Mouse (Mus musculus): ENCODE measurements around the gene Txlna.

Gene Txlna

DNA sequence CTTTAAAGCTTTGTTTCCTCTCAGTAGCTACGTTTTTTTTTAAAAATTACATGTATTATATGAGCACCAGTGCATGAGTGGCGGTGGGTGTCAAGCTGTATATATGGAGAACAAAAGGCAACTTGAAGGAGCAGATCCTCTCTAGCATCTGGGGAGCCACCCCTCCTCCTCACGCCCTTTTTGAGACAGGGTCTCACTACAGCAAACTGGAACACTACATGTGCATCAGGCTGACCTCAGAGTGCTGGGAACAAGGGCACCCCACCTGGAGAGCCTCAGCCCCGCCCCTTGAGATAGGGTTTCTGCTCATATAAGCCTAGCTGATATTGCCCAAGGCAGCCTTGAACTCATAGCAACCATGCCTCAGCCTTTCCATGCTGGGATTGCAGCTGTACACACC lies 15.4 kb downstream of the Txlna start:
- in situ Hi-C loops (cut with MboI; ENCODE audit: low sequenced_read_pairs): no loop called here

DNA sequence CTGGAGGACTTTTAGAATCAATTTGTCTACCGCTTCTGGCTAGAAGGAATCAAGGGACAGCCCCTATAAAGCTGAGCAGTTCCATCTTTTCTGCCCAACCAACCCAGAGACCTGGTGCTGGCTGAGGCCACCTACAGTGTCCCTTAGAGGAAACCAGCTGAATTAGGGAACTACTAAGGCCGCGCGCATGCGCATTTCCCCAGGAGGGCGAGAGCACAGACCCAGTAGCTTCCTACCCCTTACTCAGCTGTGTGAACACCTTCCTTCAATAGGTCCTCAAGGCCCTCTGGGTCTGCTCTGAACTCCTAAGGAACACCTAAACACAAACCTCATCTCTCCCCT lies 15.9 kb downstream of the Txlna start:
- in situ Hi-C loops (cut with MboI; ENCODE audit: low sequenced_read_pairs): no loop called here

DNA sequence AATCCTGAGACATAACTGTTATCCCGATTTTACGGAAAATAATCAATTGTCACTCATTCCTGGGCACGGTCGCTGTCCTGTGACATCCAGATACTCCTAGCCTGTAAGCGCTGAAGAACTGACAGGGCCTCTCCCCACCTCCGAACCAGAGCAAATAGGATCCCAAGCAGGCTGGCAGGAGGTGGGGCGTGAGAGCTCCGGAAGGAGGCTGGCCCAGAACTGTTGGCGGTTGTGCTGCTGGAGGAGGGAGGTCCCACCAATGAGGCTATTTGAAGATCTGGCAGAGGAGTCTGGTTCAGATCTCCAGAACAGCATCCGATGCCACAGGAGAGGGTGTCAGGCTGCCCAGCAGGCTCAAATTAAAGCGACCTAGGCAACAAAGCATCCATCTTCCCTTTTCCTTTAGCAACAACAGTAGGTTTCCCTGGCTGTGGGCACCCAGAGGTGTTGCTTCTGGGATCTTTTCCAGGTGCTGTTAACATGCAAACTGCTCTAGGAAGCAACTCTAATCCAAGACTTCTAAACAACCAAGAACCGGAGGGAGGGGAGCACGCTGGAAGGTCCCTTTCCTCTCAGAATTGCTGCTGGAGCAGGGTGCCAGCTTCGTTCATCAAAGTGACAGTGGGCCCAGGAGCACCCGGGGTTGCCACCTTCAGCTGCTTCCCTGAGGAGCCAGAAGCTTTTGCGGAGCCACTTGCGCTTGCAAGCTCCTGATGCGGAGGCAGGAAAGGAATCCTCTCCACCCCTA lies 16.4 kb downstream of the Txlna start:
- in situ Hi-C loops (cut with MboI; ENCODE audit: low sequenced_read_pairs): loop anchor here (25.0 kb wide), 1 partner anchor 262 kb away; no protein-coding TSS in a partner anchor

DNA sequence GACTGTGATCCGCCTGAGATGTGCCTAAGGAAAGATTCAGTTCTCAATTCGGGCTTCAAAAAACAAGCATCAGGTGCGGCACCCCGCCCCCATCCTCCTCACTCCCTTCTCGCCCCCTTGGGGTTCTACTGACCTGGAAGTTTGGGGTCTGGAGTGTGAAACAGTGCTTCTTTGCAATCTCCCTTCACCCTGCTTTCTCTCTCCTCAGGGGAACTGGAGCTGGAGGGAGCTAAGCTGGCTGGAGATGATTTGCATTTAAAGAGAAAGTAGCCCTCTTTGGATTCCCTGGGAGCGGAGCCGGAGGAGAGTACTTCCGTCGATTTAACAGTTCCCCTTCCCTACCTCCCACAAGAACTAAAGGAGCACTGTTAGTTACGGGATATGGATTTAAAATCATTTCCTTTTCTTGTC lies 17.2 kb downstream of the Txlna start, which contains the start of gene Ccdc28b:
Gene Ccdc28b (minus strand): TSS at position 267 of the 411 bp plus-strand sequence.
- in situ Hi-C loops (cut with MboI; ENCODE audit: low sequenced_read_pairs): loop anchor here (25.0 kb wide), 1 partner anchor 261 kb away; no protein-coding TSS in a partner anchor

DNA sequence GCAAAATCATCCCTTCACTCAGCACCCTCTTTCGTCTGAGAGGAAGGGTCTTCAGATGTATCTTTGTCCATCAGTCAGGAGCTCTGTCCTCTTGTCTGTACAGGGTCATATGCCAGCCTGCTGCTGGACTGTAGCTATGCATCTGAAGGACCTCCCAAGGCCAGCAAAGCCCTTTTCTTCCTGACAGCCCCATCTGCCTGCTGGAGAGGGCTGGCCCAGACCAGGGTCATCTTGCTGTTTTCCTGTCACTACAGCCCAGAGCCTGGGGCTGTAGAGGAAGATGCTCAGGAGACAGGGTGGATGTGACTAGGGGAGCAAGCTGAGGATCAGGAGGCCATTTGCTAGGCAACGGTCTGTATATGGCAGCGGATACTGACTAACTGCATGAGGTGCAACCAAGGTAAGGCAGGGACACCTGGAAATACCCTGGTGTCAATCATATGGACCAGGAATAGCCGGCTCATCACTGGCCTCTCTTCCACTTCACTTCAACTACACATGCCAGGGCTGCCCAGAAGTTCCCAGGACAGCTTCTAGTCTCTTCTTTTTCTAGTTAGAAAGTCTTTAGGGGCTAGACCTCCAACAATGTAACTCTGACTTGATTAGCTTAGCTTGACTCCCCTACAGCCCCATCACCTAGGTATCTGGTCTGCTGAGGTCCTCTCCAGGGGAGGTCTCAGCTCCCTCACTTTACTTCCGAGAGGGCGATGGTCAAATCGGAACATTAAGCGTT lies 17.9 kb downstream of the Txlna start:
- in situ Hi-C loops (cut with MboI; ENCODE audit: low sequenced_read_pairs): loop anchor here (25.0 kb wide), 1 partner anchor 261 kb away; no protein-coding TSS in a partner anchor

DNA sequence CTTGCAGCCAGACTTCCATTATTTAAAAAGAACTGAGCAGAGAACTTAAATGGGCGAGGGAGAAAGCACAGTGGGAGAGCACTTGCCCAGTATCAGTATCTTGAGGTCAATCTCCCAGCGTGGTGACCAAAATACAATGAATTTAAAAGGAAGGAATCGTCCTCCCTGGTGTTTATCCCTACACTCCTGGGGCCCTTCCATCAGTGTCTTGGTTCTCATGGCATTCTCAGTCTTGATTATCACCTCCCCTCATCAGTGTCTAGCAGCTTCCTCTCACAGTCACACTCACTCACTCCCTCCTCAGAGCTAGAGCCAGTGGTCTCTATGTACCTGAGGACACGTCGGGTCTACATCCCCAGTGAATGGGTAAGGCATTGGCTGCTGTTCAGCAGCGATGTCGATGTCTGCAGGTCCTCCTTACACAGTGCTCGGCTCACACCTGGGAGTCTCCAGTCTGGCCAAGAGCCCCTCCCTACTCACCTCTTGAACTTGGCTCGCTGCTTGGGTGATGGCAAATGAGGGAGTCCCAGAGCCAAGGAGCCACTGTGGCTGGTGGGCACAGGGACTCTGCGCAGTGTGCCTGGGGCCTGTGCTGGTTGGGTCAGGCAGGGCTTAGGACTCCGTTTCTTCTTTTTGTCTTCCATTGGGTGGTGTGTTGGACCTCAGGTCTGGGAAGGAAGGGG lies 18.6 kb downstream of the Txlna start:
- in situ Hi-C loops (cut with MboI; ENCODE audit: low sequenced_read_pairs): loop anchor here (25.0 kb wide), 1 partner anchor 260 kb away; no protein-coding TSS in a partner anchor

DNA sequence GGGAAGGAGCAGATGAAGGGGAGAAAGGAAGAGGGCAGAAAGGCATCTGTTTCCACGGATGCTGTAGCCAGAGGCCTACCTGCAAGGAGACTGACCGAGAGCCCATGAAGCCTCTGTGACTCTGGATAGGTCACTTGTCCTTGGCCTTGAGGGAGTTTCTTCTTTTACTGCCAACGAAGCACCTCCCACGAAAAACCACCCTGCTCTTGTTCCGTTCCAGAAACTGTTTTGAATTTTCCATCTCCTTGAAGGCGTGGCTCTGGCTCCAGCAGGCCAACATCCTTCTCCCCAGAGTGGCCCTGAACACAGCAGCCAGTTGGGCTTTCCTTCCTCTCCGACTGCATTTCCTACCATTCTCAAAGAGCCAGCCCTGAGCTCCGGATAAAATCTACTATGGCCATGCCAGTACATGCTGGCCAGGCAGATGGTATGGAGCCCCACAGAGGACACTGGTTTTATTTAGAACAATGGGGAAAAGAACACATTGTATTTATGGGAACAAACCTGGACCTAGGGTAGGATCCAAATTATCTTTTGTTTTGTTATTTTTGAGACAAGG lies 19.5 kb downstream of the Txlna start:
- in situ Hi-C loops (cut with MboI; ENCODE audit: low sequenced_read_pairs): loop anchor here (25.0 kb wide), 1 partner anchor 259 kb away; no protein-coding TSS in a partner anchor

DNA sequence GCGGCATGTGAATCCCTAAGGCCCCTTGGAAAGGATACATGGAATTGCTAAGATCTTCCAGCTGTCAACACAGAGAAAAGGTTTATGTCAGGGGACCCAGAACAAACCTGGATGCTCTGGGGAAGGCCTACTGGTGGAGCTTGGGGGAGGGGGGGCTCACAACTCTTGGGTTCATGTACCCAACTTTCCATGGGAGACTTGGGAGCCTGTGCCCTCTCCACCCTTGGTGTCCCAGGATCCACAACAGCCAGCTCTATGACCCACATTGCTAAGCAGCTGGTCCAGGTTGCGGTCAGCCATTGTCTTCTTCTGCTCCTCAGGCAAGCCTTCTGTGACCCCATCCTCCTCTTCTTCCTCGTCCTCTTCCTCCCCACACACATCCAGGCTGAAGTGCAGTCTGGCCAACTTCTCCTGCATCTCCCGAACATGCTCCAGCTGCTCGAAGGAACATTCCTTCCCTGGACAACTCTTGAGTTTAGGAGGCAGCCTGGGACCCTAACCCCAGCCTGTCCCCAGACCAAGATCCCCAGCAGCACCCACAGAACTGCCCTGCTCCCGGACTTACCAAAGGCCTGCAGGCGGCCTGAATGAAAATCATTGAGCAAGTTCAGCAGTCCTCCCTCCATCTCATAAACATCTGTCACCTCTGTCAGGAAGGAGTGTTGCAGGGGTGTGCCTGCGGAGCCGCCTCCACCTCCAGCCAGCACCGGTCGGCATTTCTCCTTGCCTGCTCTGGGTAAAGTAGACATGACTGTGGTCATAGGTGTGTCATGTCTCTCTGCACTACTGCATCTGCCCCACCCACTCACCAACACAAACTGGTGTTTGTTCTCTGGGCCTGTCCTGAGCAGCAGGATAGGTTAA lies 20.2 kb downstream of the Txlna start:
- in situ Hi-C loops (cut with MboI; ENCODE audit: low sequenced_read_pairs): loop anchor here (25.0 kb wide), 1 partner anchor 258 kb away; no protein-coding TSS in a partner anchor

DNA sequence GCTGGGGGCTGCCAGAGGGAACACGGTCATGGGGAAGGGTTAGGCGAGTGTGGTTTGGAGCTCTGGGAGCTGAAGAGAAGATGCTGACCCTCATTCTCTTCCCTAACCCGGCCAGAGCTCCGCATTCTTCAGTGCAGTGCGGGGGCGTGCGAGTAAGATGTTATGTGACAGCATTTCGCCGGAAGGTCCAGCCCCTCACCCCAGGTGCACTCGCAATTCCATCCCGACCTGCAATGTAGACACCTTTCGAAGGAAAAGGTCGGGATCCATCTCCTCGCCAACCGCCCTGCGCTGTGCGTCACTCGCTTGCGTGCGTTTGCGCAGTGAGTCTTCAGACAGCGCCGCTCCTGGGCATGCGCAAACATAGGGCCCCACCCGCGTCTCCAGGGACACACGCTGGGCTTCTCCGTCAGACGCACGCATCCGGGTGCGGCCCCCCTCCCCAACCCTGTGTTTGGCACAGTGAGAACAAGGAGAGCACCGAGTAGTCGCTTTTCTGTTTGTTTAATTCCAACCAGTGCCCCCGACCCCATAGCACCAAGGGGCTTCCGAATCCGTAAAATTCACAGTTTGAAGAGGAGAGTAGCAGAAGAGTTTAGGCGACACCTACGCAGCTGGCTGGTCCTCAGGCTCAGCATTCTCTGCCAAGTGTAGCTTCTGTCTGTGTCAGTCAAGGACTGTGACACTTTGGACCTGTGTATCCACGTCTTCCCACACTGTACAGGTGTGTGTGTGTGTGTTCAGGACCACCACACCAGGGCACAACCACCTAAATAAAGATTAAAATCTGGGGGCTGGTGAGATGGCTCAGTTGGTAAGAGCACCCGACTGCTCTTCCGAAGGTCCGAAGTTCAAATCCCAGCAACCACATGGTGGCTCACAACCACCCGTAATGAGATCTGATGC lies 21.8 kb downstream of the Txlna start, which contains the start of gene Iqcc:
Gene Iqcc (minus strand): TSS at position 314 of the 906 bp plus-strand sequence.
- in situ Hi-C loops (cut with MboI; ENCODE audit: low sequenced_read_pairs): loop anchor here (25.0 kb wide), 1 partner anchor 257 kb away; no protein-coding TSS in a partner anchor

DNA sequence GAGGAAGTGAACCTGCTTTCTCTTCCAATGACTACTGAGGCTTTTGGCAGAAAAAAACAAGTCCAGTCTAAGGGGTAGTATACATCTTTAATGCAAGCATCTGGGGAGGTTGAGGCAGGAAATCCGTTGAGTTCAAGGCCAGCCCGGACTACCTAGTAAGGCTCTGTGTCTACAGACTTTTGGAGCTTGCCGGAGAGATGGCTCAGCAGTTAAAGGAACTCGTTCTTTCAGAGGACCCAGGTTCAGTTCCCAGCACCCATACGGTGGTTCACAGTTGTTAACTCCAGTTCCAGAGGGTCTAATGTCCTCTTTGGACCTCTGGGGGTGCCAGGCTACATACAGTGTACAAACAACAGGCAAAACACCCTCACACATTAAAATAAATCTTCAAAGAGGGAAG lies 22.8 kb downstream of the Txlna start:
- in situ Hi-C loops (cut with MboI; ENCODE audit: low sequenced_read_pairs): loop anchor here (25.0 kb wide), 1 partner anchor 256 kb away; no protein-coding TSS in a partner anchor

DNA sequence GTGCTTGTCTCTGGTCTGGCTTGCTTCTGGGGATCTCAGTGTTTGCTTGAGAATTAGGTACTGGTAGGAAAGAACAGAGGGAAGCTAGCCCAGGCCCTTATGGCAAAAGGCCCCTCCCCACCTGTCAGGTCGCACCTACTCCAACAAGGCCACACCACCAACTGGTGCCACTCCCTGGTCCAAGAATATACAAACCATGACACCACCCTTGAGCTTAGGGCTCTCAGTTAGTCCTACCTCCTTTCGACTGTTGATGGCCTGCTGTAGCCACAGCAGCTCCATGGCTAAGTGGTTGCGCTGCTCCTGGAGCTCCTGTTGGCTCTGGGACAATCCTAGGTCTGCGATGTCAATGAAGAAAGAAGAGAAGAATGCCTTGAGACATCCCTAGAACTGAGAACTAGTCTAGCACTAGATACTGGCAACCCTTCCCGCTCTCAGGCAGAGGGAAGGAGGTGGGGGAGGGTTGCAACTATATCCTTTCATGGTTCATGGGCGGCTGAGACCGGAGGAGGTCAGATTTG lies 23.7 kb downstream of the Txlna start:
- in situ Hi-C loops (cut with MboI; ENCODE audit: low sequenced_read_pairs): loop anchor here (25.0 kb wide), 1 partner anchor 255 kb away; no protein-coding TSS in a partner anchor

DNA sequence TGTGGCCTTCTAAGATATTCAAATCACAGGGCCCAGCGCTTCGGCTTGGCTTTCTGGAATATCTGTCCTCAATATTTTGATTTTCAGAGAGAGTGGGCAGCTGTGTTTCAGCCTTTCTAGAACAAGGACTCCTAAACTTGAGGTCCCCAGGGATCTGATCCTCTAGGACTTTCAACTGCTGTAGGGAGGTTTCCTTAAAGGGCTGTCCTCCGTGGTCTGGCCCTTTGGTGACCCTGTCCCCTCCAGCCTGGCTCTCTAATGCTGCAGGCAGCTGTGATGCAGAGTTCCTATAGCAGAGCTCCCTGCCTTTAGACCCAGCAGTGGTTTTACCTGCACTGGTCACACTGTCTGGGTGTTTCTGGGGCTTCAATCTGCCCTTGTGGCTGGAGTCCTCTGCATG lies 24.2 kb downstream of the Txlna start:
- in situ Hi-C loops (cut with MboI; ENCODE audit: low sequenced_read_pairs): loop anchor here (25.0 kb wide), 1 partner anchor 254 kb away; no protein-coding TSS in a partner anchor

DNA sequence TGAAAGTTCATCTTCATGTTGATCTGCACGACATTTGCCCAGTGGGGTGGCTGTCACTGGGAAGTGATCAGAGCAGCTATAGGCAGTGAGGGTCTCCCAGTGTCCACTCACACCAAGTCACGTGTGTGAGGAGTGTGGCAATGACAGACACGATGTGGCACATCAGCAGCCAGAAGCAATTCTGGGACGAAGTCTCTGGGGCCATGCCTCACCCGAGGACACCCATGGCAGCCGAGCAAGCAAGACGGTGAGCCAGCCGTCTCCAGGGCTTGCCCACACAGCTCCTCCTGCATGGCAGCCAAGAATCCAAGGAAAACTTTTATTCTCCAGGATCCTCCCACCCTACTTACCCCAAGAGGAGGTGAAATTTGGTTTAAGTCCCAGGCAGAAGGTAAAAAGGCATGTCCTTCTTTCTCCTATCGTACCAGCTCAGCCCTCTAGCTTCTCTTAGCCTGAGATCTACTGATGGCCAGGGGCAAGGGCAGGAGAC lies 25.0 kb downstream of the Txlna start:
- in situ Hi-C loops (cut with MboI; ENCODE audit: low sequenced_read_pairs): loop anchor here (25.0 kb wide), 1 partner anchor 254 kb away; no protein-coding TSS in a partner anchor

DNA sequence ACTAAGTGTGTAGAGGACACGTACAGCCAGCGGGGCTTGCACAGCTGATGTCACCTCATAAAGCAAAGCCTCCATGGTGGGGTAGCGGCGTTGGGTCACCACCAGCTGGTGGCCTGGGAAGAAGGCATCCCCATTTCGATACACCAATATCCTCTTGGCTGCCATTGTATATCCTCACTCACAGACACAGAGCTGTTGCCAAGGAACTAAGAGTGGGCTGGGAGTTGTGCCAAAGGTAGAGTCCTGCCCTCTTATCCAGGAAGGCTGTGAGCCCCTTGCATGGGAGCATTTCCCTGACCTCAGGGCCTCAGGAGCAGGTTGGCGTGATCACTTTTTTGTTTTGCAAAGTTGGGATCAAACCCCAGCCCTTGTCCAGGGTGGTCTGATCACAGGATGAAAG lies 26.8 kb downstream of the Txlna start, which contains the start of gene Dcdc2b:
Gene Dcdc2b (minus strand): TSS at position 165 of the 400 bp plus-strand sequence.
- in situ Hi-C loops (cut with MboI; ENCODE audit: low sequenced_read_pairs): loop anchor here (25.0 kb wide), 1 partner anchor 252 kb away; no protein-coding TSS in a partner anchor

DNA sequence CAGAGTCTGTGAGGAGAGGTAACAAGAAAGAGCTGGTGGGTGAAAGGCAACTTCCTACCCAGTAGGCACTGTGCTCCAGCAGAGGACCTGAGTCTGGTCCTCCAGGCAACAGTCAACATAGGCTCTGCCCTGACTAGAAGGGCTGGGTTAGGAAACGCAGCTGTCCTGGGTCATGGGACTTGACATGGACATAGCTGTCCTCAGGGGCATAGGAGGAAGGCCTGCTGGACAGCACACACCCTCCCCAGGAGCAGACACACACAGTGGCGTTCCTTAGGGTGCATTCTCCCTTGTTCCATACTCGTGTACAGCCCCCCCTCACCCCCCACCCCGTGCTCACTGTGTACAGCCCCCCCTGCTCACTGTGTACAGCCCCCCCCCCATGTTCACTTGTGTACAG lies 30.4 kb downstream of the Txlna start:
- in situ Hi-C loops (cut with MboI; ENCODE audit: low sequenced_read_pairs): loop anchor here (25.0 kb wide), 1 partner anchor 248 kb away; no protein-coding TSS in a partner anchor

DNA sequence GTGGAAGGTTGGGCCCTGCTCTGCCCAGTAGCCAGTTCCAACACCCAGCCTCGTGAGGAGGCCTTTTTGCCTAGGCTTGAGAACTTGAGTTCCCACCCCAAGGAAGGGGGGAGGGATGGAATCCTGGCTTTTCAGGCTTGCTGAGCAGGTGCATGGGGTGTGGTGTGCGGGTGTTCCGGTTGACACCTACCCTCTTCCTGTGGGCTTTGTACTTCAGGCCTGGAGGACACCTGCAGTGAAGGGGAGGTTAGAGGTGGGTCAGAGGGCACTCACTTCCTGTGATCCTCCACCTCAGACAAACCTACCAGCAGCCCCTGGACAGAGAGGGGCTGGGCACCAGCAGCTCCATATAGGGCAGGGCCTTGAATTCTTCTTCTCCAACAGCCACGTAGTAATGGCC lies 30.8 kb downstream of the Txlna start:
- in situ Hi-C loops (cut with MboI; ENCODE audit: low sequenced_read_pairs): loop anchor here (25.0 kb wide), 1 partner anchor 248 kb away; no protein-coding TSS in a partner anchor

DNA sequence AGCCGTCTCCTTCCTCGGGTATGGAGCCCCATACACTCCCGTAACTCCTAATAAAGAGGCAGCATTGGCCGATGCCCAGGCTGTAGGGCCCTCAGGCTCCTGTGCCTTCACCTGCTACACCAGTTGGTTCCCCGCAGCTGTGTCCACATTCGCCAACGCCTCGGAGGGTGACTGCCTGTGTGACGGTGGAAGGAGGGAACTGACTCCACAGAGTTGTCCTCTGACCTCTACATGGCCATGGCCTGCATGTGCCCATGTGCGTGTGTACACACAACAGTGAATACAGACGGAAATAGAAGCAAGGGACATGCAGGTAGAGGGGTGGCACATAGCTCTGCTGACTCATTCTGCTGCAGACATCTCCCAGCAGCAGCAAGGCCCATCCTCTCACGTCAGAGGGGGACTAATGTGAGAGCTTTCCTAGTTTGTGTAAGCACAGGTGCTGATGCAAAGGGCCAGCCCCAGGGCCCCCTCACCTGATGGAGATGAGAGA lies 31.7 kb downstream of the Txlna start:
- in situ Hi-C loops (cut with MboI; ENCODE audit: low sequenced_read_pairs): loop anchor here (10.0 to 25.0 kb wide), 2 partner anchors 64 to 247 kb away; partner anchors contain the start of gene Hdac1

All from CH12F3 (cell line).